Mouse (Mus musculus) cerebellum, postnatal 25 days (tissue): ENCODE data around the gene Timm9.

ENCODE experiments used
- DNase-seq, 2 experiments: peaks; one replicate each; pipeline ENCODE4 v3.0.0; 2021; ENCODE audit warnings: mixed read lengths in 2 of 2

The Timm9 gene

GRCm38 (mm10) chr12:71136130-71136973 lies at the start of gene Timm9, which contains the start of gene 2700049A03Rik:
Gene Timm9, minus strand, starts transcription at chr12:71136684.
Gene 2700049A03Rik, plus strand, starts transcription at chr12:71136848.
- peak; percentile 86 to 87 for DNase-seq

GRCm38 (mm10) chr12:71184396-71184795 lies 47.9 kb upstream of the Timm9 start:
- no peak for DNase-seq

GRCm38 (mm10) chr12:71183736-71184135 lies 47.3 kb upstream of the Timm9 start:
- DNase-seq, result no peak

DNA sequence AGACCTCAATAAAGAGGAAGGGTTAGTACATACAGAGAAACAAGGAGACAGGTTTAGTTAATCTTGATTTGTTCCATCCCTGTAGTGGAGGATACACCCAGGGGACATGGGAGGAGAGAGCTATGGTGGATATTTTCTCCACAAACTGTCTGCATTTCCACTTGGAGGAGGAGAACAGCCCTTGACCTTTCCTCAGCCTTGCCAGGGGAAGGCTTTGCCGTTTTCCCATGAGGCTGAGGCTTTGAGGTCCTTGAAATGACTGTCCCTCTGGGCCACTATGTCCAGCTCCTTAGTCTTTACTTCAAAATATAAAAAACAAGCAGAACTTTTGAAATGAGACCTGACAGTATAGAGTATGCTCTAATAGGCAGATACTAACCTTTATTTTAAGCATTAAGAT lies 33.4 kb upstream of the Timm9 start:
- DNase-seq, result no peak

- no peak for DNase-seq
Observed at GRCm38 (mm10) chr12:71164410-71164809, 27.9 kb upstream of the Timm9 start.

GRCm38 (mm10) chr12:71157974-71158373 lies 21.5 kb upstream of the Timm9 start:
- DNase-seq, result no peak

- DNase-seq, result no peak
Observed at GRCm38 (mm10) chr12:71154979-71155378, 18.5 kb upstream of the Timm9 start.

GRCm38 (mm10) chr12:71150167-71150566 lies 13.7 kb upstream of the Timm9 start:
- DNase-seq, result no peak

DNA sequence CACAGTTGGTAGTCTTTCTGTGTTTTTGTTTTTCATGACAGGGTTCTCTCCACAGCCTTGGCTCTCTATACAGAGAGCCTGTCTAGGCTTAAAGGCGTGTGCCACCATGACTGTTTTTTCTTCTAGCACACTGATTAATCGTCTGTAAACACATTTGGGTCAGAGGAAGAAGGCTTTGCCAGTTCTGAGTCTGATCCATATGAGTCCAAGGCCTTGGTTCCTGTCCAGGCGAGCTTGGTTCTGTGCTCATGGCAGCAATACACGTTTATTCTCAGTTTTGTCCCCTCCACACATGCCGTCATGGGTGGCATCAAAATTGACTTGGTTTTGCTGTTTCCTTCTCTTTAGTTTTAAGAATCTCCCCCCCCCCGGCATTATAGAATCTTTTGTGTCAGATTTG lies 13.0 kb upstream of the Timm9 start:
- DNase-seq, result no peak

DNA sequence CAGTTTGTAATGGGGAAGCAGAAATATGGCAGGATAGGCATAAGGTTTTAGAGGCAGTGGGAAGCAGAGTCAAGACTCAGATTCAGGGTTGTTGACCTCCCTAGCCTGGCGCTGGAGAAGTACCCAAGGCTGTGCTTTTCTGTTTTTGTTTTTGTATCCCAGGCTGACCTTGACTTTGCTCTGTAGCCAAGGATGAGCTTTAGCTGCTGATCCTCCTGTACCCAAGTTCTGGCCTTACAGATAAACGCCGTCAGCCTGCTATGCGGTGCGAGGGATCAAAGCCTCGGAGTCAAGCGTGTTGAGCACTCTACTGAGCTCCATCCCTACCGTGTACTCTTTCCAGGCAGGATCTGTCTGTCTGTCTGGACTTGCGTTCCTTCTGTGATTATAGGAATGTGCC lies 12.3 kb upstream of the Timm9 start:
- DNase-seq, result no peak

GRCm38 (mm10) chr12:71147641-71148040 lies 11.2 kb upstream of the Timm9 start:
- DNase-seq, result peak; percentile 61 to 75

DNA sequence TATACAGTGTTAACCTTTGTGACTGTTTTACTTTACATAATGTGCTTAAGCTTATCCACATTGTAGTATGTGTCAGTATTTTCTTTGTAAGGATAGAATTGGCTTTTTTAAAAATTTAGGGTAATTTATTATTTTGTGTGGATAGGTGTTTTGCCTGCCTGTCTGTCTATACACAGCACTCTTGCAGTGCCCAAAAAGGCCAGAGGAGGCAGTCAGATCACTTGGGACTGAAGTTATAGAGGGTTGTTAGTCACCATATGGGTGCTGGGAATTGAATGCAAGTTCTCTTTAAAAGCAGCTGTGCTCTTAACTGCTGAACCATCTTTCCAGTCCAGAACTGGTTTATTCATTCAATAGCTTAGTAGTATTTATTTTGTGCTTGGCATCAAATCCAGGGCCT lies 4.7 kb upstream of the Timm9 start:
- no peak for DNase-seq

GRCm38 (mm10) chr12:71139258-71139828 lies 2.9 kb upstream of the Timm9 start:
- peak in 1 of 2 experiments; percentile 17 for DNase-seq

DNA sequence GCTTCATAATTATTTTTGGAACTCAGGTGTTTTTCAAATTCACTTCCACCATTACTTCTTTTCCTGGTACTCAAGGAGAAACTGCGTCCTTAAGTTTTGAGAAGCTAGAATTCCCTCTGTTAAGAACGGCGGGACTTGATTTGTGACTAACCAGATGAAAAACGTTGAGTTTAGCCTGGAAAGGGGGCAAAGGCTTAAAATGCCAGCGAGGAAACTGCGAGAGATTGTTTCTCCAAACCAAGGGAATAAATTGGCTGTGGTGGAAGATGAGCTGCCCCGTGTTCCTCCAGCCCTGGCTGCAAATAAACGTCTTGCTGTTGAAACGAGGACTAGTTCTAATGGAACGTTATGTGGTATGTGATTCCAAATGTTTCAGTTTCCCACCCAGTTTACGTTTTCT lies 1.2 kb upstream of the Timm9 start:
- DNase-seq, result no peak

DNA sequence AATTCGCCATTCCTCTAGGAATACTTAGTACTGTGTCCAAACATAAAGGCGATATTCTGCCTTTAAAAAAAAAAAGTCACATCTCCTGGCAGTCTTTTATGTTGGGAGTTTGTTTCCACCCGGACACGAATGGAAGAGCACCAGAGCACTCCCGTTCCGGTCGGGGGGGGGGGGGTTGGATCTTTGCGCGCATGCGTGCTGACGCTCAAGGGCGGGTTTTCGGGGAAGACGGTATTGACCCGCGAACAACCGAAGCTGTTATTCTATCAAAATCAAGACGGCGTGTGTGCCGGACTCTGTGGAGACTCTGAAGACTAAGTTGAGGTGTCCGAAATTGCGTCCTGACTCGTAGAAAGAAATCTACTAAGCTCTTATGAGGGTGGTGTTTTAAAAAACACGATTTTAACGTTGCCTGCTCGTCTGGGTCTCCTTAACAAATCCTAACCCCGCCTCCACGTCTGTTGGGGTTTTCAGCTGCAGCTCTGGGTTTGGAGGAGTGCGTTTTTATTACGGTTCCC lies 549 bp upstream of the Timm9 start:
- peak; percentile 82 to 89 for DNase-seq

DNA sequence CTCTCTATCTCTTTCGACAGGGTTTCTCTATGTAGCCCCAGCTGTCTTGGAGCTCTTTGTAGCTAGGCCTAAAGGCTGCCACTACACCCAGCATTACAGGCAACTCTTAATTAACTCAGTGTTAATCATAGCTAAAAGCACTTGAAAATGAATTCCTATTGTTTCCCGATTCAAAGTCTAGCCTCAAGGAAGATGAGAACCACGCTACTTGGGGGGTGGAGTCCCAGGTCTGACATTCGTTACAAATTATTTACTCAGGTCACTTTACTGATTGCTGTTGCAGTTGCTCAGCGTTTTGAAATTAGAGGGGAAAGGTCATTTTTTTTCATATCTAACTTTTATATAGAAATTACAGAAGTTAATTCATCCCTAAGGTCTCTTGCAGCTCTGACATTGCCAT lies 903 bp downstream of the Timm9 start:
- DNase-seq, result no peak

- peak; percentile 93 to 95 for DNase-seq
Observed at GRCm38 (mm10) chr12:71123286-71123685, 13.2 kb downstream of the Timm9 start.

DNA sequence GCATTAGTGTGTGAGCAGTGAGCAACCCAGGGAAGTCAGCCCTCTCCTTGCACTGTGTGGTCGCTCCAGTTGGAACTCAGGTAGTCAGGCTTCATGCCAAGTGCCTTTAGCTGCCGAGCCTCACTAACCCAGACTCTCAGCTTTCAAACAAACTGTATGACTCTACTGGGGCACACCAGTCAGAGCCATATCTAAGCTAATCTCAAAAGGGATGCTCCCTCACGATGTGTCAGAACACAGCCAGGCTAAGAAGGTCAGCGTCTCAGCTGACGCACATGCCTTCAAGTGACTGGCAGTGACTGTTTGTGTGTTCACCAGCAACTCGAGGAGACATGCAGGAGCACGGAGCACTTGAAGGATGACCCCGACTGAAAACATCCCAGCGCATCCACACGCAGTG lies 13.8 kb downstream of the Timm9 start:
- DNase-seq, result peak; percentile 50 to 51

DNA sequence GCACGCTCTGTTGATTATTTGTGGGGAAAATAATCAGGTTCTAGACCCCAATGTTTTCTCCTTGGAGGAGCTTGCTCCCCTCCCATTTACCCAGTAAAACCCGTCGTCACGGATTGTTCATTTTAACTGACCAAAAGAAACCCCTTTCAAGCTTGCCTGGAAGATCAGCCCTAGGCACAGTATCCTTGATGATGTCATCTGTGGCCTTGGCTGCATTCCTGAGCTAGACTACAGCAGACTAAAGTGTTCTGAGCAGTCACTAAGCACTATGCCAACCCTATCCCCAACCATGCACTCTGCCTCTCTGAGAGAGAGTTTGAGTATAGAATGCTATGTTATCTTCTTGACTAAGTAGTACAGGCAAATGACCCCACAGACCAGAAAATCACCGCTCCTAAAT lies 20.1 kb downstream of the Timm9 start:
- peak; percentile 30 to 39 for DNase-seq

DNA sequence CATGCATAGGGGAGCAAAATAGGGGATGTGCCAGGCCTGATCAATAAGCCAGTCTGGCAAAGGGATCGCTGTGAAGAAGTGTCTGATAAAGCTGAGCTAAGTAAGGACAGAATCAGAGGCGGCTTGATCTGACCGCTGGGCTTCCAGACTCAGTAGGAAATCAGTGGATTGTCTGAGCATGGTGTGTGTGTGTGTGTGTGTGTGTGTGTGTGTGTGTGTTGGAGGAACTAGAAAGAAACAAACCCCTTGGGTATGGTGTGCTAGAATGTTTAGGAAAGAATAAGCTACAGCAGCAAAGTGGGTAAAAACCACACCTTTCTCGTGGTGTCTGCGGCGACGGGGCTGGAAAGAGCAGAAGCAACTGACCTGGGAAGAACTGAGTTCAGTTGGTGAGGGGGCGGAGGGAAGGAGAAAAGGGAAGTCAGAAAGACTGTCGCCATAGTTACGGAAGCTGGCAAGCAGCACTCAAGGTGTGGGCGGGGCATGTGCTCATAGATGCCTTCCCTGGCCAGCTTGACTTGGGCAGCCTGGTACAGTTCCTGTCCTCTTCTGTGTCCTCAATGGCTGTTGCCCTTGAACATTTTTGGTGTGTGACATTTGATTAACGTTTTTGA lies 22.7 kb downstream of the Timm9 start:
- DNase-seq, result peak; percentile 34 to 69

- no peak for DNase-seq
Observed at GRCm38 (mm10) chr12:71113074-71113473, 23.4 kb downstream of the Timm9 start.

DNA sequence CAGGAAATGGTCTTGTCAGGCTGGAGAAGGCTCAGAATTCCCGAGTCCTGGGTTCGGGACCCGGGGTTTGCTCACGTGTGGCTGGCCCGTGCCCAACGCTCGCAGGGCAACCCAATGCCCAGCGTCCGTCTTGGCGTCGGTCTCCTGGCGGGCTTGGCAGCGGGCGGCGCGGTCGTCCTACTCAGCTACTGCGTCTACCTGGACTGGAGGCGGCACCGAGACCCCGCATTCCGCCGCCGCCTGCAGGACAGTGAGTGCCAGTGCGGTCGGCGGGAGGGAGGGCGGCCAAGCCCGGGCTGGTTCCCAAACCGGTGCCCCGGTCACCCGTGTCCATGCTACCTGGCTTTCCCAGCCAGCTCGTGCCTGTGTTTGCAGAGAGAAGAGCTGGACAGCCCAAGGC lies 25.2 kb downstream of the Timm9 start, which contains the start of gene Tomm20l:
Gene Tomm20l, plus strand, starts transcription at position 98 of the 400 bp plus-strand sequence.
- DNase-seq, result peak; percentile 66 to 80

DNA sequence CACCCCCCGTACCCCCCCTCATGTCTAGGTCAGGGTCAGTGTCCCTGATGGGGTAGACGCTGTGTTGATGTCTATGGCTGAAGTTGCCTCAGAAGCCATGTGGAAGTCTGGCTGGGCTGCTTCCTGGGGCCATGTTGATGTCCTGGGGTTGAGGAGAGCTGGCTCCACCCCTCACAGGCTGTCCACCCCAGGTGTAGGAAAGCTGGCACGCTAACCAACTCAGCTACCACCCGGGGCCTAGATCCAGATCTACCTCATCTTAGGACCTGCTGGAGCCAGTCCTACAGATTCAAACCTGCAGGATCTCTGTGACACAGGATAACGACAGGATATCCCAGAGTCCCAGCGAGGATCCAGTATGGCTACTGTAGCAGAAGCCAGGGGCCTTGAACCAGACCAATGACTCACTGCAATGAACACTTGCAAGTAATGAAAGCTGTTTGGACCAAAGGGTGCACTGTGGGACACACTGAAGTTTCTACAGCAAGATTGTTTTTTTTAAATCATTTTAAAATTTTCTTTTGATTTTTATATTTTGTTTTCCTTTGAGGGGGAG lies 29.2 kb downstream of the Timm9 start:
- peak in 1 of 2 experiments; percentile 19 for DNase-seq
